Mouse (Mus musculus) heart, adult 2 months (tissue): Measurements from ENCODE around the gene Ercc5.

Experiments
- CTCF ChIP-seq: fragments of 200-600 bp; IDR thresholded peaks from 2 replicates; pipeline ENCODE4 v1.8.1; 2022; ENCODE audit warnings: antibody characterized with exemption, mild to moderate bottlenecking, moderate library complexity
- EP300 ChIP-seq: fragments of 200-500 bp; IDR thresholded peaks from 2 replicates; pipeline ENCODE4 v1.6.1; 2011; ENCODE audit warnings: low read depth, low read length, control low read depth; ENCODE audit not compliant: insufficient read depth
- POLR2A ChIP-seq: fragments of 200-500 bp; IDR thresholded peaks from 2 replicates; pipeline ENCODE4 v1.6.1; 2011; ENCODE audit warnings: mild to moderate bottlenecking, low read depth, low read length, control low read depth; ENCODE audit not compliant: insufficient read depth

GRCm38 (mm10) chr1:44218876-44219275, 71.3 kb downstream of the Ercc5 start, which contains the start of gene Mettl21e:
- no peak for TF ChIP-seq EP300
- no peak for TF ChIP-seq POLR2A
- no peak for TF ChIP-seq CTCF
